Mouse (Mus musculus) forebrain, embryonic 16.5 days (tissue): Measurements from ENCODE around the gene Acd. TPM values are rescaled to one million over a fixed set of nuclear protein-coding genes. Genes with fewer than 3 reads are reported as not detected.

Experiments
- ATAC-seq: fragments of 200-750 bp; cut with Nextera tagmentation; 2 replicates; pipeline ENCODE4 v1.8.0; 2017; ENCODE audit warnings: mild to moderate bottlenecking, moderate library complexity
- H3K27ac ChIP-seq: fragments of 300-500 bp; sonication (generic); 2 replicates; pipeline ENCODE4 v1.5.1; 2014; ENCODE audit warnings: low read length, control low read depth
- H3K27me3 ChIP-seq: fragments of 300-500 bp; sonication (generic); replicated peaks from 2 replicates; pipeline ENCODE4 v1.6.1; 2014; ENCODE audit warnings: low read length; ENCODE audit not compliant: control insufficient read depth, insufficient read depth
- H3K36me3 ChIP-seq: fragments of 300-500 bp; sonication (generic); 2 replicates; pipeline ENCODE4 v1.6.1; 2014; ENCODE audit not compliant: control insufficient read depth, insufficient read depth
- H3K4me1 ChIP-seq: fragments of 300-500 bp; sonication (generic); replicated peaks from 2 replicates; pipeline ENCODE4 v1.6.1; 2014; ENCODE audit warnings: low read length; ENCODE audit not compliant: control insufficient read depth, insufficient read depth
- H3K4me2 ChIP-seq: fragments of 300-500 bp; sonication (generic); 2 replicates; pipeline ENCODE4 v1.6.1; 2014; ENCODE audit warnings: mild to moderate bottlenecking, low read length, control low read depth
- H3K4me3 ChIP-seq: fragments of 300-500 bp; sonication (generic); replicated peaks from 2 replicates; pipeline ENCODE4 v1.5.1; 2014; ENCODE audit warnings: mild to moderate bottlenecking, low read length, control low read depth
- H3K9ac ChIP-seq: fragments of 300-500 bp; sonication (generic); replicated peaks from 2 replicates; pipeline ENCODE4 v1.6.1; 2014; ENCODE audit warnings: low read depth, low read length, control low read depth
- H3K9me3 ChIP-seq: fragments of 300-500 bp; sonication (generic); 2 replicates; pipeline ENCODE4 v1.6.1; 2016; ENCODE audit warnings: low read length; ENCODE audit not compliant: control insufficient read depth
- WGBS: fragments of 180-500 bp; shearing (Covaris S2); extraction: QIAGEN DNeasy Blood & Tissue Kit; methylation state at CpG from one replicate; pipeline ENCODE4 v1.1.7; 2014; 5-methylcytosine and 5-hydroxymethylcytosine counted together
- polyA plus RNA-seq: library from polyadenylated mRNA; unstranded; fragments of >200 nt; fragmentation: Nextera tagmentation; extraction: Ambion mirVana; gene quantifications from 2 replicates; pipeline ENCODE4 v1.2.1, GENCODE M21; 2015

Gene Acd
- polyA plus RNA-seq, 1 experiment from 2014 or later = 106 TPM

- Histone ChIP-seq H3K27ac (no peak overlapping the region), H3K4me3 (no peak overlapping the region), H3K9me3 (no peaks in the 10 kb centered on the region), H3K27me3 (no peaks in the 10 kb centered on the region), H3K36me3 (peaks cover 9% of the 10 kb centered on the region), H3K4me1 (no peaks in the 10 kb centered on the region), H3K4me2 (no peak overlapping the region), H3K9ac (no peak overlapping the region)
- ATAC-seq = no peak
- WGBS = 95% methylated on average over 15 of the region's 15 CpGs
These were observed 15.5 kb upstream of the Acd start for GRCm38 (mm10) chr8:105716302-105716945.

GRCm38 (mm10) chr8:105715042-105715441 lies 14.1 kb upstream of the Acd start:
- no peak for ATAC-seq
- H3K36me3 ChIP-seq = peaks cover 9% of the 10 kb centered on the region
- no peak overlapping the region for H3K4me2 ChIP-seq
- no peak overlapping the region for H3K9ac ChIP-seq
- H3K9me3 ChIP-seq = no peaks in the 10 kb centered on the region
- no peaks in the 10 kb centered on the region for H3K4me1 ChIP-seq
- no peak overlapping the region for H3K4me3 ChIP-seq
- no peaks in the 10 kb centered on the region for H3K27me3 ChIP-seq
- 72% methylated on average over 6 of the region's 6 CpGs for WGBS
- H3K27ac ChIP-seq = no peak overlapping the region

GRCm38 (mm10) chr8:105714139-105714538 lies 13.2 kb upstream of the Acd start:
- no peak overlapping the region for H3K27ac ChIP-seq
- no peak overlapping the region for H3K4me3 ChIP-seq
- WGBS = 6% methylated on average over 3 of the region's 3 CpGs
- no peaks in the 10 kb centered on the region for H3K27me3 ChIP-seq
- ATAC-seq = no peak; the same call in 1 of the 2 replicates
- no peak overlapping the region for H3K9ac ChIP-seq
- H3K4me2 ChIP-seq = no peak overlapping the region
- H3K9me3 ChIP-seq = no peaks in the 10 kb centered on the region
- H3K36me3 ChIP-seq = peaks cover 9% of the 10 kb centered on the region
- H3K4me1 ChIP-seq = no peaks in the 10 kb centered on the region

GRCm38 (mm10) chr8:105712286-105712685 lies 11.4 kb upstream of the Acd start:
- ATAC-seq = no peak
- Histone ChIP-seq H3K9me3 (no peaks in the 10 kb centered on the region), H3K9ac (no peak overlapping the region), H3K4me1 (peaks cover 7% of the 10 kb centered on the region; the same call in 1 of the 2 replicates), H3K27ac (no peak overlapping the region), H3K27me3 (no peaks in the 10 kb centered on the region), H3K4me3 (no peak overlapping the region), H3K36me3 (peaks cover 8% of the 10 kb centered on the region), H3K4me2 (no peak overlapping the region)
- 85% methylated on average over 3 of the region's 3 CpGs for WGBS

- Histone ChIP-seq H3K9ac (no peak overlapping the region), H3K36me3 (no peaks in the 10 kb centered on the region), H3K4me3 (no peak overlapping the region), H3K4me2 (no peak overlapping the region), H3K4me1 (peaks cover 14% of the 10 kb centered on the region), H3K27me3 (no peaks in the 10 kb centered on the region), H3K27ac (no peak overlapping the region), H3K9me3 (no peaks in the 10 kb centered on the region)
- no peak for ATAC-seq
- 77% methylated on average over 14 of the region's 14 CpGs for WGBS
These were observed 8.4 kb upstream of the Acd start for GRCm38 (mm10) chr8:105709317-105709716.

- no peaks in the 10 kb centered on the region for H3K9me3 ChIP-seq
- no peak overlapping the region for H3K9ac ChIP-seq
- 92% methylated on average over 8 of the region's 8 CpGs for WGBS
- ATAC-seq = no peak
- H3K4me1 ChIP-seq = peaks cover 14% of the 10 kb centered on the region
- H3K4me3 ChIP-seq = no peak overlapping the region
- H3K27me3 ChIP-seq = no peaks in the 10 kb centered on the region
- H3K36me3 ChIP-seq = no peaks in the 10 kb centered on the region
- H3K27ac ChIP-seq = no peak overlapping the region
- no peak overlapping the region for H3K4me2 ChIP-seq
These were observed 7.8 kb upstream of the Acd start for GRCm38 (mm10) chr8:105708675-105709074.

- H3K4me3 ChIP-seq = peak within 1 kb of the TSS; percentile 79
- H3K9me3 ChIP-seq = no peaks in the 10 kb centered on the region
- ATAC-seq = peak; percentile 81
- H3K27ac ChIP-seq = no peak within 1 kb of the TSS
- H3K9ac ChIP-seq = peak within 1 kb of the TSS; percentile 55
- H3K36me3 ChIP-seq = peaks cover 2% of the 10 kb centered on the region; the same call in 1 of the 2 replicates
- H3K27me3 ChIP-seq = no peaks in the 10 kb centered on the region
- H3K4me1 ChIP-seq = peaks cover 15% of the 10 kb centered on the region
- peak within 1 kb of the TSS; percentile 92 for H3K4me2 ChIP-seq
- under 1% methylated on average over 53 of the region's 55 CpGs for WGBS
These were observed 6.8 kb upstream of the Acd start, which contains the start of the genes 4933405L10Rik and Enkd1 for GRCm38 (mm10) chr8:105707498-105708403. Gene 4933405L10Rik, plus strand, starts transcription at chr8:105707655. Gene Enkd1, minus strand, starts transcription at chr8:105708210.

- no peak overlapping the region for H3K4me3 ChIP-seq
- H3K4me1 ChIP-seq = peaks cover 26% of the 10 kb centered on the region
- H3K9ac ChIP-seq = no peak overlapping the region
- H3K27me3 ChIP-seq = no peaks in the 10 kb centered on the region
- H3K9me3 ChIP-seq = no peaks in the 10 kb centered on the region
- no peak for ATAC-seq
- H3K27ac ChIP-seq = no peak overlapping the region
- WGBS = 75% methylated on average over 12 of the region's 12 CpGs
- H3K36me3 ChIP-seq = peaks cover 2% of the 10 kb centered on the region; the same call in 1 of the 2 replicates
- no peak overlapping the region for H3K4me2 ChIP-seq
These were observed 5.5 kb upstream of the Acd start for GRCm38 (mm10) chr8:105706426-105706825.

GRCm38 (mm10) chr8:105704955-105705354 lies 4.1 kb upstream of the Acd start:
- no peak overlapping the region for H3K27ac ChIP-seq
- peaks cover 2% of the 10 kb centered on the region; the same call in 1 of the 2 replicates for H3K36me3 ChIP-seq
- peaks cover 31% of the 10 kb centered on the region for H3K4me1 ChIP-seq
- no peak for ATAC-seq
- H3K9me3 ChIP-seq = no peaks in the 10 kb centered on the region
- no peak overlapping the region for H3K4me3 ChIP-seq
- H3K4me2 ChIP-seq = no peak overlapping the region
- no peak overlapping the region for H3K9ac ChIP-seq
- 92% methylated on average over 6 of the region's 6 CpGs for WGBS
- no peaks in the 10 kb centered on the region for H3K27me3 ChIP-seq
